Mouse (Mus musculus): ENCODE data around the gene Xntrpc.

The Xntrpc gene

GRCm38 (mm10) chr7:102081784-102082183, 16.3 kb downstream of the Xntrpc start:
- no peak for DNase-seq (ENCODE audit: low spot score in 2 of 2)

GRCm38 (mm10) chr7:102082816-102083215, 17.3 kb downstream of the Xntrpc start, which contains the start of gene Trpc2:
TSS of gene Trpc2 (plus strand) at chr7:102083116.
- DNase-seq (ENCODE audit: low spot score in 2 of 2), result no peak

DNA sequence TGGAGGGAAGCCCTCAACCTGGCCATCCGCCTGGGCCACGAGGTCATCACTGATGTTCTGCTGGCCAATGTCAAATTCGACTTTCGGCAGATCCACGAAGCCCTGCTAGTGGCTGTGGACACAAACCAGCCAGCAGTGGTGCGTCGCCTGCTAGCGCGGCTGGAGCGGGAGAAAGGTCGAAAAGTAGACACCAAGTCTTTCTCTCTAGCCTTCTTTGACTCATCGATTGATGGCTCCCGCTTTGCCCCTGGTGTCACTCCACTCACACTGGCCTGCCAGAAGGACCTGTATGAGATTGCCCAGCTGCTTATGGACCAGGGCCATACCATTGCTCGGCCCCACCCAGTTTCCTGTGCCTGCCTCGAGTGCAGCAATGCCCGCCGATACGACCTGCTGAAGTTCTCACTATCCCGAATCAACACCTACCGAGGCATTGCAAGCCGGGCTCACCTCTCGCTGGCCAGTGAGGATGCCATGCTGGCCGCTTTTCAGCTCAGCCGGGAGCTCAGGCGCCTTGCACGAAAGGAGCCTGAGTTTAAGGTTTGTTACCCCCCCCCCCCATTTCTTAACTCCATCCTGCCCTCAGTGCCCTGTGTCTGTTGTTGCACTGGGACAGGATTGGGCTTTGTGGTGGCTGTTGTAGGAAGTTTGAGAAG, 18.7 kb downstream of the Xntrpc start:
- no peak for DNase-seq (ENCODE audit: low spot score in 2 of 2)

GRCm38 (mm10) chr7:102087336-102087735, 21.8 kb downstream of the Xntrpc start:
- no peak for DNase-seq (ENCODE audit: low spot score in 2 of 2)

GRCm38 (mm10) chr7:102099760-102100661, 34.5 kb downstream of the Xntrpc start:
- peak in 1 of 2 experiments; percentile 63 for DNase-seq (ENCODE audit: low spot score in 2 of 2)

GRCm38 (mm10) chr7:102100868-102101267, 35.4 kb downstream of the Xntrpc start:
- no peak for DNase-seq (ENCODE audit: low spot score in 2 of 2)

DNA sequence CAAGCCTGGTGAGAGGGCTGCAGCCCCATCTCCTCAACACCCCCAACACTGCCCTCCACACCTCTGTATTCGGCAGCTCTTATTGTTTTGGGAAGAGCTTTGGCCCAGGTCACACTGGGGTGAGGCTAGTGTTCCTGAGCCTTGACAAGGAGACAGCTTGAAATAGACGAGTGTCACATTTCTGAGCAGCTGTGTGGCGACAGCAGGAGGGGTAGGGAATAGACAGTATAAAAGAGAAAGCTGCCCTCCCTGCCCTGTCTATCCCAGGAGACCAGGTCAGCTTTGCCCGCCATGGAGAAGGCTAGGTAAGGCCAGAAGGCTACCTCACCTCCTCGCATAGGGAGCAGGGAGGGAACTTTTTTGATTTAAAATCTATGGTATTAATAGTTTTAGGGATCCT, 36.0 kb downstream of the Xntrpc start, which contains the start of gene Art1:
Gene Art1, plus strand, starts transcription at position 257 of the 400 bp plus-strand sequence.
- no peak for DNase-seq (ENCODE audit: low spot score in 2 of 2)

DNA sequence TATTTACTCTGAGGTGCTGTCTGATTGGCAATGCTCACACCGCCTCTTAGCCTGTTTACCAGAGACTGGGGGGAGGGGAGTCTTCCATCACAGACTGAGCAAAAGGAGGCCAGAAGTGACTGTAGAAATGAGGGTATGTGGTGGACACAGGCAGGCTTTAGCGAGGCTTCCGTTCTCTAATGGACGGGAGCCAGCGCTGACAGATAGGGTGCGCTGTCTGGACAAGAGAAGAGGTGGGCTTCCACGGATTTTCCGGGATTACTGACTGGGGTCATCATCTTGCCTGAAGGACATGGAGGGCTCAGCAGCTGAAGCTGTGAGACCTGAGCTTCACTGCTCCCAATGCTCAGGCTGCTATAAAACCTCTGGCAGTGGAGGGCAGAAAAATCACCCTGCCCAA, 36.7 kb downstream of the Xntrpc start:
- no peak for DNase-seq (ENCODE audit: low spot score in 2 of 2)

DNA sequence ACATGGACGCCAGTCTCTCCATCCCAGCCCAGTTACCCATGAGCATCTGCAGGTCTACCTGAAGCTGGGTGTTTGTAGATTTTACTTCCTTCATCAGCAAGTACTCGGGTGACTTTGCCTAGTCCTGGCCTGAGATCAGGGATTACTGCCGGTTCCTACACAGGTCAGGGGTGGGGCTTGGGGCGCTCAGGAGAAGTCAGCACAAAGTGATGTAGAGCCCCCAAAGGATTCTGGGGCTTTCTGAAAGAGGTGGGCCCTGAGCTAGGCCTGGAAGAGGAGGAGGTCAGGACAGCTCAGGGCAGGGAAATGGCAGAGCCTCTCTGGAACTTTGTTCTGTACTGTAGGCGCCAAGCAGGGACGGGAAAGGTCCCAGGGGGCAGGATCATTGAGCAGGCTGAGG, 37.2 kb downstream of the Xntrpc start:
- DNase-seq (ENCODE audit: low spot score in 2 of 2), result no peak

DNA sequence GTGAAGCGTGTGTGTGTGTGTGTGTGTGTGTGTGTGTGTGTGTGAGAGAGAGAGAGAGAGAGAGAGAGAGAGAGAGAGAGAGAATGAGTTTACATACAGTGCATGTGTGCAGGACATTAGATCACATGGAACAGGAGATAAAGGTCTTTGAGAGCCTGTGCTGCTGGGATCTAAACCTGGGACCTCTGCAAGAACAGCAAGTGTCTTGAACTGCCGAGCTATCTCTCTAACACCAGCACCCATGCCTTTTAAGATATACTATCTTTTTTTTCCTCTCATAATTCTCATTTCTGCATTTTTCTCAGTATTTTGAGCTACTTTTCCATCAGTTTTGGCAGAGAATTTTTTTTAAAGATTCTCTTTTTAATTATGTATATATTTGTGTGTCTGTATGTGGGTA, 38.0 kb downstream of the Xntrpc start:
- no peak for DNase-seq (ENCODE audit: low spot score in 2 of 2)

DNA sequence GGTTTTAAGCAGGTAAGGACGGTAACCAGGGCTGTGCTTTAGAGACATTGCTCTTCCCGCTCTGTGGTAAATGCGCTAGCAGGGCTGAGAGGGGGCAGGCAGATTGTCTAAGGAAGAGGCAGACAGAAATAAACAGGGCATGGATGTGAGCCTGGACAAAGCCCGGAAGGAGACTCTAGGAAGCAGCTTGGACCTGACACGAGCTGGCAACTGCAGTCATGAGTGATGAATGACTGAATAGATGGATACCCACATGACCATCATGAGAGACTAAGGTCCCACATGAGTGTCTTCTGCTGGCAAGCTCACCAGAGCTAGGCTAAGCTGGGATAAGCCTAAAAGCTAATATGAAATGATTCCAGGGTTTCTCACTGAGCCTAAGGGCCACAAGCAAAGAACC, 38.6 kb downstream of the Xntrpc start:
- no peak for DNase-seq (ENCODE audit: low spot score in 2 of 2)

DNA sequence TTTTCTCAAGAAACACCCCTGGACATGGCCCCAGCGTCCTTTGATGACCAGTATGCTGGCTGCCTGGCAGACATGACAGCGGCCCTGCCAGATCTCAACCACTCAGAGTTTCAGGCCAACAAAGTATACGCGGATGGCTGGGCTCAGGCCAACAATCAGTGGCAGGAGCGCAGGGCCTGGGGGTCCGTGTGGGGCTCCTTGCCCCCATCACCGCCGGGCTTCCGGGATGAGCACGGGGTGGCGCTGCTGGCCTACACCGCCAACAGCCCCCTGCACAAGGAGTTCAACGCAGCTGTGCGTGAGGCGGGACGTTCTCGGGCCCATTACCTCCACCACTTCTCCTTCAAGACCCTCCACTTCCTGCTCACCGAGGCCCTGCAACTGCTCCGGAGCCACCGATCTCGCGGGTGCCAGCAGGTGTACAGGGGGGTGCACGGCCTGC, 41.2 kb downstream of the Xntrpc start:
- DNase-seq (ENCODE audit: low spot score in 2 of 2), result peak in 1 of 2 experiments; percentile 32

DNA sequence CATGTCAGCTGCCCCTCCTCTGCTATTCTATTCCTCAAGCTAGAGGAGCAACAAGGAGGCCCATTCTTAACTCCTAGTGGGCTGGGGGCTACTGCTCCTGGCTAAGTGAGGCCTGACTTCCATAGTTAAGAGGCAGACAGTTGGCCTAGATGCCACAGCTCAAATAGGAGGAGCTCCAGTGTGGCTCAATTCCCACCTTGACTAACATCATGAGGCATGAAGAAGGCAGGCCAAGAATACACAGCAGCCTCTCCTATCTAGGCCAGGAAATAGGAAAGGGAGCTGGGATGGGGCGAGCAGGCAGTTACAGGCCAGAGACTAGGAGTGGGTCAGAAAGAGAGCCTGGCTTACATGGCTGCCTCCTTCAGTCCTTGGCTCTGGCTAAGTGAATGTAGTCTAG, 42.7 kb downstream of the Xntrpc start:
- no peak for DNase-seq (ENCODE audit: low spot score in 2 of 2)

DNA sequence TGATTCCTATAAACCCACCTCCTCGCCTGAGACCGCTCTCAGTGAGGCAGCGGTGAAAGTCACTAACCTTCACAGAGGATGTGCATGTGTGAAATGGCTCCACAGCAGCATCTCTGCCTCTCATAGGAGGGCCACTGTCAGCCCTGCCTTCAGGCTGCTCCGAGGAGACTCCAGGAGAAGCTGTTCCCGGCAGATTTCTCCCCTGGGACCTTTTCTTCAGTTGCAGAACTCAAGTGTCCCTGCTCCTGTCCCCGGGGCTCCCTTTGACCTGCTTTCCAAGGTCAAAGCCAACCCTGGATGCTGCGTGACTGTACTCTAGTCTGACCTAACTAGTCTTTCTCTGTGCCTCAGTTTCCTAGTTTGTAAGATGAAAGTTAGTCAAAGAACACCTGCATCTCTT, 43.7 kb downstream of the Xntrpc start, which contains the start of gene Art5:
Gene Art5, minus strand, starts transcription at position 319 of the 400 bp plus-strand sequence.
- no peak for DNase-seq (ENCODE audit: low spot score in 2 of 2)

- DNase-seq (ENCODE audit: low spot score in 2 of 2), result no peak
Measured at GRCm38 (mm10) chr7:102109746-102110145, 44.2 kb downstream of the Xntrpc start.

DNA sequence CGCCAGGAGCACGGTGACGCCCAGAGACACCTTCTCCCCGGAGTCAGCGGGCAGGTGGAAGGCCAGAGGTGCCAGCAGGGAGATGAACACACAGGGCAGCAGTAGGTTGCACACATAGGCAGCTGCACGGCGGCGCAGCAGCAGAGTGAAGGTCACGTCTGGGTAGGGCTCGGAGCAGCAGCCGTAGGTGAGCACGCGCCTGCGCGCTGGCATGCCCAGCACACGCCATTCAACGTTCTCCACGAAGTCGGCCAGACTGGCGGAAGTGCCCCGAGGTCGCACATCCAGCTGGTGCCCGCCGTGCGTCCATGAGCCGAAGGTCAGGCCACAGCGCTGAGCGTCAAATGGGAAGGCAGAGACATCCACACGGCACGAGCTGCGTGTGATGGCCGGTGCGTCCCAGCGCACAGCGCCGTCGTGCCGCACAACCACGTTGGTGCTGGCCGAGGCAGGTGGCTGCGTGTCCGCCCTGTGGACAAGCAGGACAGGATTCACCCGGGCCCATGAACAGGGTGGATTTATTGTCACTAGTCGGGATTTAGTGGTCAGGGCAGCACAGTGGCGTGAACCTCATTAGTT, 47.7 kb downstream of the Xntrpc start:
- no peak for DNase-seq (ENCODE audit: low spot score in 2 of 2)

DNA sequence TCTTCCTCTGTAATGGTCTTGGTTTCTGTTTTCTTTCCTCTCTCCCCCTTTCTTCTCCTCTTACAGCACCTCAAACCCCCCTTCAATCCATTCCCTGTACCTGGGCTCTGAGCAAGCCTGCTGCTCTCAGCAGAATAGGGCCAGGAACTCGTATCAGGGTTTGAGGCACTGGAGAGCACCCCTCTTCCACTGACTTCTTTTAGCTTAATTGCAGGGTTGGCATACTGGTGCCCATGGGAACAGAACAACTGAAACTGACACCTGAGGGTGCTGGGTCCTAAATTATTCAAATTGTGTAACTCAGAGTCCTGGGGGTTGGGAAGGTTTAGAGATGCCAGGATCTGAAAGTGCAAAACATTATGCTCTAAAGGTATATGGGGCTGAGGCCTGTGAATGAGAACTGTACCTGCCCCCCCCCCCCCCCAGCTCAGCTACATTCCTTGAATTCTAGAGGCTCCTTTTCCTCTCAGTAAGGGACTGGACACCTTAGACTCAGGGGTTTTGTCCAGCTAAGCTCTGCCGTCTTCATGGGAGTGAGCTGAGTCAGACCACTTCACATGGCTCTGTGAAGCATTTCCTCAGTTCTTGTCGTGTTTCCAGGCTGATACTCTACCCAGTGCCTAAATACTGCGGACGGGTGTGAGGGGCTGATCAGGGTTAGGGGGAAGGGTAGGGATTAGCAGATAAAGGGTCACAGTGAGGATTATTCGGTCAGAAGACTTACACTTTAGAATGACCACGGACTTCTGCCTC, 51.2 kb downstream of the Xntrpc start, which contains the start of gene Chrna10:
Gene Chrna10, minus strand, starts transcription at position 250 of the 753 bp plus-strand sequence.
- no peak for DNase-seq (ENCODE audit: low spot score in 2 of 2)

- DNase-seq (ENCODE audit: low spot score in 2 of 2), result no peak
Measured at GRCm38 (mm10) chr7:102117382-102117781, 51.9 kb downstream of the Xntrpc start.

DNA sequence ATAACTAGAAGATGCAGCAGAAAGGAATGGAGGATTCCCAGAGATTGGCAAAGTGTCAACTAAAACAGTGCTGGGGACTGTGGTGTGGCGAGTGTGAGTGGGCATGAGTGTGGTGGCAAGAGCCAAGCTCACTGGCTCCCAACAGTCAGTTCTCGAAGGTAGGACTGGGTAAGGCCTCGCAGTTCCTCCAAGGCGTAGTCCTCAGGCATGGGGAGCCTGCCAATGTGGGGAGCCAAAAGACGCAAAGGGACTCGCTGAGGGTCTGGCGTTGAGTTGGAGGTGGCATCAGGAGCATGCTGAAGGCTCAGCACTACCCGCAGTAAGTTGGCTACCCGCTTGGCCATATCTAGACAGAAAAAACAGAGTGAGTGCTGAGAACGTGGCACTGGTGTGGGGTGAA, 54.8 kb downstream of the Xntrpc start:
- DNase-seq (ENCODE audit: low spot score in 2 of 2), result no peak

DNA sequence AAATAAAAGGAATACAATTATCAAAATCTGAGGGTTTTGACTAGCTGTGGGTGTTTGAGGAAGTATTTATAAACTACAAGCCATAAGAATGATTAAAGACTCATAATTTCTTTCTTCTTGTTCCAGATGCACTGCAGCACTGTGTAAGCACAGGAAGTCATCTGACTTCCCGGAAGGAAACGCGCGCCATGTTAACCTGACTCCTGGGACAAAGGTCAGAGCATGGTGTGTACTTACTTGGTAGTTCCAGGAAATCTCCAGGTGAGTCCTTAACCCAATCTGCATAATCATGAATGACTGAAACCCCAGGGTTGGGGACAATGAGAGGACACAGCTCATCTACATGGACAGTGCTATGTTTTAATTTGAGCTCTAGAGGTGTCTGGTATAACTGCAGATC, 66.9 kb downstream of the Xntrpc start:
- DNase-seq (ENCODE audit: low spot score in 2 of 2), result no peak

DNA sequence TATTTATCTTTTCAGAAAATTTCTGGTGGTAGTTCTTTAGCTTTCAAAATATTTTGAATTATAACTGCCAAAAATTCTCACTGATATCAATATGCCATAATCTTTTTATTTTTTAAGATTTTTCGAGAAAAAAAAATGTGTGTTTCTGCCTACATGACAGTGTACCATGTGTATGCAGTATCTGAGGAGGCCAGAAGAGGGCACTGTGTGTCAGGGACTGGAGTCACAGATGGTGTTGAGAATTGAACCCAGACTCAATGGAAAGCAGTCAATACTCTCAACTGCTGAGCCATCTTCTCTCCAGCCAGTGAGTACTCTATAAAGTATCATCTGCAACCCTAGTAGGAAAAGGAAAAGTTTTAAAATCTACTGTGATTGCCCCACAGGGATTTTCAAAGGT, 72.0 kb downstream of the Xntrpc start:
- peak; percentile 40 to 74 for DNase-seq (ENCODE audit: low spot score in 2 of 2)

DNA sequence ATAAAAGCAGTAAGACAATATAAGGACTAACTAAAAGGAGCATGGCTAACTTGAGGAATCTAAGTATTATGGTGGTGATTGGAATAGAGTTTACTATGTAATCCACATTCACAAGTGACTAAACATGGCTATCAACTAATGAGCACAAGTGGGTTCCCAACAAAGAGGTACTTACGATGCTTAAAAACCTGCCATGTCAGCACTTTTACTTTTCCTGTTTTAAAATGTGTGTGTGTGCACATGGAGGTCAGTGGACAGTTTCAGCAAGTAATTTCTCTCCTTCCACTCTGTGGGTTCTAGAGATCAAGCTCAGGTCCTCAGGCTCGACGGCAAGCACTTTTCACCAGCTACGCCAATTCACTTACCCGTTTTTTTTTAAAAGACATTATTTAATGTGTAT, 72.4 kb downstream of the Xntrpc start:
- DNase-seq (ENCODE audit: low spot score in 2 of 2), result no peak
